Mouse (Mus musculus) B cell, adult (primary cell): ENCODE data around the gene Plekho2. TPM values are rescaled to one million over a fixed set of nuclear protein-coding genes. Genes with fewer than 3 reads are reported as not detected.

Experiments
- total RNA-seq: library from RNA; stranded (reverse); gene quantifications from 4 replicates; pipeline ENCODE4 v1.2.4, GENCODE M21; 2023; ENCODE audit not compliant: inconsistent age

Plekho2 gene
- 176 to 199 TPM (median 188 TPM) in 4 replicates for total RNA-seq

DNA sequence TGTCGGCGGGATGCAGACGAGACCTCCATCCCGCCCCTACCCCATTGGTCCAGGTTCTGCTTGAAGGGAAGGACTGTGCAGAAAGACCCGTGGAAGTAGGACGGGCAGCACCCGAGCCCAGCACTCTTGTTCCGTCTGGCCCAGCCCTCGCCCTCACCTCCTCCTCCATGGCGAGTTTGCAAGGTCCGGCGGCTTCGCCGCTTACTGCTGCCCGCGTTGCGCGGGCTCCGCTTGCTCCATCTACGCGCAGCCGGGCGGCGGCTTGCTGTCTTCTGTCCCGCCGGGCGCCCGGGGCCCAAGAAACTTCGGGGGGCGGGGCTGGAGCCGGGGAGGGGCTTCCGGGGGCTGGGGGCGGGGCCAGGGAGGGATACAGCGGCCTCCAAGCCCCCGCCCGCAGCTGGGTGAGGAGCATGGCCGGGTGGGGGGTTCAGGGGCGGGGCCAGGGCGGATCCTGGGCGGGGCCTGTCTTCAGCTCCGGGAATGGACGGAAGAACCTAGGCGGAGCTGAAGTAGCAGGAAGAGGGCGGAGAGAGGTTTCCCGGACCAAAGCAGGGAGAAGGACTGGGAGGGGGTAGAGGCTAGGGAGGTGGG, at the start of gene Plekho2:
Gene Plekho2, minus strand, starts transcription at position 260 of the 591 bp plus-strand sequence.

GRCm38 (mm10) chr9:65629025-65629766, 49.4 kb upstream of the Plekho2 start, which contains the start of gene Rbpms2:
TSS of gene Rbpms2 (plus strand) at chr9:65629648.

GRCm38 (mm10) chr9:65586406-65587269, 6.8 kb upstream of the Plekho2 start, which contains the start of gene Pif1:
TSS of gene Pif1 (plus strand) at chr9:65587160.

DNA sequence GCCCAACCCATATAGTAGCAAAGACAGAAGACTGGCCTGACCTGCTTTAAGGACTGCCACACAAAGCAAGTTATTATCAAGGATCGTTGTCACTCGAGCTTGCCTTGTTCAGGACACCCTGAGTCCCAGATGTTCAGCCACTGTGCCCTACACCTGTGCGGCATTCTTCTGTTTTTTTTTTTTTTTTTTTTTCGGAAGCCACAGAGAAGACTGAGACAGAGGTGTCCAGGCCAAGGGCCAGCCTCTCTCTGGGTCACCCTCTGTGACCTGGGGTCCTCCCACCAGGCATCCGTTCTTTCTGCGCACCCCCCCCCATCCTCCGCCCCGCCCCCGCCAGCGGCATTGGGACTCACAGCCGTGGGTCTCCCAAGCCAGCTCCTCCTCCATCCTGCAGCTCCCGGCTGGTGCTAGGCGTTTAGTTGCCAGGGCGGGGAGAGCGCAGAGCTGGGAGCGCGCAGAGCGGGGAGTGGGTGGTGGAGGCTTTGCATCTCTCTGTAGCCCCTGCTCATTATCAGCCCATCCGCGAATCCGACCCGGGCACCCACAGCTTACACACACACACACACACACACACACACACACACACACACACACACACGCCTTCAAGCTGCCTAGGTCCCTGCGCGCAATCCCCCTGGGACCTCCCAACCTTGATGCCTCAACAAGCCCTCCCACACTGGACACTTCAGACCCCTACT, 59.9 kb downstream of the Plekho2 start, which contains the start of gene Ankdd1a:
Gene Ankdd1a, minus strand, starts transcription at position 387 of the 698 bp plus-strand sequence.

Other genes starting within 250 kb of the Plekho2 start
- gene Pdcd7, start 233.9 kb downstream of the Plekho2 start, total RNA-seq: 21.5 to 25.0 TPM (median 21.9 TPM) in 4 replicates
- 0.63 to 1.8 TPM in 2 of 4 replicates, not detected in the others for gene Ubap1l, start 219.0 kb downstream of the Plekho2 start, total RNA-seq
- gene Kbtbd13, start 188.4 kb downstream of the Plekho2 start, total RNA-seq: not detected in 4 replicates
- 0.21 to 0.26 TPM in 2 of 4 replicates, not detected in the others for gene Rasl12, start 181.5 kb downstream of the Plekho2 start, total RNA-seq
- not detected in 4 replicates for gene Slc51b, start 157.1 kb downstream of the Plekho2 start, total RNA-seq
- 21.0 to 25.7 TPM (median 22.2 TPM) in 4 replicates for gene Mtfmt, start 144.3 kb downstream of the Plekho2 start, total RNA-seq
- gene Spg21, start 119.1 kb downstream of the Plekho2 start, total RNA-seq: 63.2 to 69.7 TPM (median 65.7 TPM) in 4 replicates
- 0.35 to 0.63 TPM (median 0.35 TPM) in 3 of 4 replicates, not detected in the other for gene Ankdd1a, start 59.8 kb downstream of the Plekho2 start, total RNA-seq
- gene Pif1, start 7.1 kb upstream of the Plekho2 start, total RNA-seq: 0.57 to 1.3 TPM (median 0.77 TPM) in 4 replicates
- gene Rbpms2, start 49.6 kb upstream of the Plekho2 start, total RNA-seq: 0.32 TPM in 1 of 4 replicates, not detected in the others
- gene Oaz2, start 88.0 kb upstream of the Plekho2 start, total RNA-seq: 20.8 to 34.0 TPM (median 28.4 TPM) in 4 replicates
- 15.5 to 24.3 TPM (median 19.7 TPM) in 4 replicates for gene Zfp609, start 247.5 kb upstream of the Plekho2 start, total RNA-seq